20 mouse cellular contexts compared by ENCODE assay signal in genomic region chr5:131142606-131143005, GRCm38 (mm10).
DNase-seq lines count a peak whose midpoint lies in the region; ATAC-seq and TF ChIP-seq lines count a peak whose summit lies in the region.
"Had no signal": no experiment of that assay in that cellular context is flagged by ENCODE, and none has a peak within 500 bp of the region (broad histone marks: within the 10 kb centered on the region; RNA-seq: fewer than 3 reads in every experiment).

No protein-coding gene starts in this region.

- H3K9me3 ChIP-seq in hindbrain, embryonic 14.5 days (ENCODE audit: control insufficient read depth, low read length), result no peaks in the 10 kb centered on the region
- H3K9me3 ChIP-seq in hindbrain, embryonic 11.5 days (ENCODE audit: control insufficient read depth, low read length), result no peaks in the 10 kb centered on the region
- H3K9me3 ChIP-seq: embryonic facial prominence, embryonic 15.5 days; forebrain, embryonic 13.5 days; limb, embryonic 13.5 days; midbrain, embryonic 15.5 days had no signal

- H3K4me1 ChIP-seq in hindbrain, embryonic 14.5 days (replicated peaks; ENCODE audit: control insufficient read depth, insufficient read depth, low read length), result peaks cover 5% of the 10 kb centered on the region; the same call in 1 of the 2 replicates
- no peaks in the 10 kb centered on the region for H3K4me1 ChIP-seq in hindbrain, embryonic 11.5 days (replicated peaks; ENCODE audit: control insufficient read depth, insufficient read depth, low read length)
- H3K4me1 ChIP-seq in thymus, adult 2 months (replicated peaks; ENCODE audit: control insufficient read depth, insufficient read depth, low read length), result no peaks in the 10 kb centered on the region
- H3K4me1 ChIP-seq: embryonic facial prominence, embryonic 15.5 days; midbrain, embryonic 15.5 days had no signal

- H3K4me2 ChIP-seq in hindbrain, embryonic 14.5 days (replicated peaks), result no peak overlapping the region
- no peak overlapping the region for H3K4me2 ChIP-seq in hindbrain, embryonic 11.5 days (replicated peaks; ENCODE audit: low read depth, low read length)
- H3K4me2 ChIP-seq: embryonic facial prominence, embryonic 15.5 days; forebrain, embryonic 13.5 days; heart, embryonic 11.5 days; limb, embryonic 13.5 days; midbrain, embryonic 15.5 days had no signal

- H3K4me3 ChIP-seq in hindbrain, embryonic 14.5 days (replicated peaks; ENCODE audit: low read length), result no peak overlapping the region
- no peak overlapping the region for H3K4me3 ChIP-seq in hindbrain, embryonic 11.5 days (ENCODE audit: low read depth, low read length)
- no peak overlapping the region for H3K4me3 ChIP-seq in thymus, adult 2 months (ENCODE audit: control insufficient read depth, insufficient read depth, low read length)
- H3K4me3 ChIP-seq: embryonic facial prominence, embryonic 15.5 days; forebrain, embryonic 13.5 days; left cerebral cortex, adult 2 months; limb, embryonic 13.5 days; midbrain, embryonic 15.5 days had no signal

- DNase-seq in hindbrain, embryonic 14.5 days (ENCODE audit: low spot score), result no peak
- no peak for DNase-seq in hindbrain, embryonic 11.5 days (ENCODE audit: low spot score)
- DNase-seq in Muller cell, postnatal 12 days (ENCODE audit: inconsistent ontology term), result peak; percentile 38
- DNase-seq in adrenal gland, adult 2 months, result peak; percentile 63
- peak; percentile 40 for DNase-seq in fibroblast of lung, adult 2 months (ENCODE audit: low read depth)
- DNase-seq in adipocyte (ENCODE audit: low spot score), result no peak
- DNase-seq in thymus, adult 2 months, result no peak
- DNase-seq: B cell, adult 2 months; cerebellum, adult 8-10 months; heart, postnatal 14 days; kidney, adult 8-10 months; right cerebral cortex, postnatal 4 days had no signal

- no peak for ATAC-seq in hindbrain, embryonic 14.5 days (ENCODE audit: low FRiP score)
- ATAC-seq in hindbrain, embryonic 11.5 days (ENCODE audit: low FRiP score), result no peak
- ATAC-seq: forebrain, embryonic 13.5 days; lung, postnatal 0 days; midbrain, embryonic 15.5 days had no signal

- H3K9ac ChIP-seq in hindbrain, embryonic 14.5 days, result no peak overlapping the region
- H3K9ac ChIP-seq in hindbrain, embryonic 11.5 days (ENCODE audit: low read depth, low read length), result no peak overlapping the region
- H3K9ac ChIP-seq: embryonic facial prominence, embryonic 15.5 days; forebrain, embryonic 13.5 days; limb, embryonic 13.5 days; liver, embryonic 14.5 days; midbrain, embryonic 15.5 days had no signal

- no peaks in the 10 kb centered on the region for H3K27me3 ChIP-seq in hindbrain, embryonic 14.5 days (ENCODE audit: control insufficient read depth, insufficient read depth, low read length)
- H3K27me3 ChIP-seq in hindbrain, embryonic 11.5 days (ENCODE audit: control insufficient read depth, insufficient read depth, low read length), result no peaks in the 10 kb centered on the region
- H3K27me3 ChIP-seq in thymus, adult 2 months (ENCODE audit: control insufficient read depth, insufficient read depth, low read length), result no peaks in the 10 kb centered on the region
- H3K27me3 ChIP-seq: embryonic facial prominence, embryonic 15.5 days; forebrain, embryonic 13.5 days; limb, embryonic 13.5 days; midbrain, embryonic 15.5 days had no signal

- peak overlapping the region; percentile 26; the same call in 1 of the 2 replicates for H3K27ac ChIP-seq in hindbrain, embryonic 14.5 days
- H3K27ac ChIP-seq in hindbrain, embryonic 11.5 days (ENCODE audit: low read depth, low read length), result no peak overlapping the region
- no peak overlapping the region for H3K27ac ChIP-seq in thymus, adult 2 months (ENCODE audit: control insufficient read depth, insufficient read depth, low read length)
- H3K27ac ChIP-seq: embryonic facial prominence, embryonic 15.5 days; forebrain, embryonic 13.5 days; left cerebral cortex, adult 2 months; limb, embryonic 13.5 days; liver, embryonic 14.5 days; midbrain, embryonic 15.5 days had no signal

- 44% methylated on average over 4 of the region's 4 CpGs for WGBS in hindbrain, embryonic 14.5 days
- 56% methylated on average over 4 of the region's 4 CpGs for WGBS in hindbrain, embryonic 11.5 days
- WGBS in thymus, adult 2 months, result 74% methylated on average over 4 of the region's 4 CpGs

- H3K36me3 ChIP-seq in hindbrain, embryonic 14.5 days (replicated peaks; ENCODE audit: control insufficient read depth, insufficient read depth), result no peaks in the 10 kb centered on the region
- no peaks in the 10 kb centered on the region for H3K36me3 ChIP-seq in hindbrain, embryonic 11.5 days (ENCODE audit: control insufficient read depth, insufficient read depth, low read length)
- H3K36me3 ChIP-seq in thymus, adult 2 months (ENCODE audit: control insufficient read depth, insufficient read depth, low read length), result no peaks in the 10 kb centered on the region
- H3K36me3 ChIP-seq: embryonic facial prominence, embryonic 15.5 days; limb, embryonic 13.5 days; midbrain, embryonic 15.5 days had no signal

- no peak for TF ChIP-seq CTCF in thymus, adult 2 months (IDR thresholded peaks at IDR 0.05; ENCODE audit: borderline replicate concordance, control insufficient read depth, extremely low read depth, insufficient read depth, low read length, poor library complexity)

- TF ChIP-seq POLR2A in thymus, adult 2 months (IDR thresholded peaks at IDR 0.05; ENCODE audit: control insufficient read depth, extremely low read depth, insufficient read depth, low read length, poor library complexity), result no peak

Comparison
In these comparisons a context has a peak if more than half of its experiments do, and no peak if none do; other contexts are left out.
1. DNase-seq: peak in Muller cell, postnatal 12 days (single experiment), adrenal gland, adult 2 months (single experiment) and fibroblast of lung, adult 2 months (single experiment); none in hindbrain, embryonic 14.5 days (single experiment), hindbrain, embryonic 11.5 days (single experiment), adipocyte (single experiment) and thymus, adult 2 months (single experiment).